Mouse (Mus musculus) bone marrow macrophage, adult 2 months (primary cell): ENCODE data around the gene Zfp445. TPM values are rescaled to one million over a fixed set of nuclear protein-coding genes. Genes with fewer than 3 reads are reported as not detected.

ENCODE experiments used
- H3K27ac ChIP-seq: 2 replicates; pipeline ENCODE4 v1.5.1; 2012; ENCODE audit warnings: low read depth, low read length; ENCODE audit not compliant: insufficient read depth
- H3K4me1 ChIP-seq: 2 replicates; pipeline ENCODE4 v1.6.1; 2012; ENCODE audit warnings: low read length; ENCODE audit not compliant: control insufficient read depth, insufficient read depth
- H3K4me3 ChIP-seq: 2 replicates; pipeline ENCODE4 v1.5.1; 2012; ENCODE audit warnings: mild to moderate bottlenecking, low read length, moderate library complexity; ENCODE audit not compliant: insufficient read depth
- CTCF ChIP-seq: IDR thresholded peaks from 2 replicates; pipeline ENCODE4 v1.5.1; 2012; ENCODE audit warnings: low read depth, mild to moderate bottlenecking, low read length, moderate library complexity
- POLR2A ChIP-seq: IDR thresholded peaks from 2 replicates; pipeline ENCODE4 v1.6.1; 2012; ENCODE audit warnings: mild to moderate bottlenecking, low read depth, low read length, borderline replicate concordance
- polyA plus RNA-seq: library from polyadenylated mRNA; stranded (reverse); fragments of >200 nt; gene quantifications from 2 replicates; pipeline ENCODE4 v1.2.4, GENCODE M21; 2012; ENCODE audit not compliant: missing spikeins, insufficient read depth, insufficient read length

Zfp445 gene
- polyA plus RNA-seq: 51.3 and 61.5 TPM in 2 replicates

DNA sequence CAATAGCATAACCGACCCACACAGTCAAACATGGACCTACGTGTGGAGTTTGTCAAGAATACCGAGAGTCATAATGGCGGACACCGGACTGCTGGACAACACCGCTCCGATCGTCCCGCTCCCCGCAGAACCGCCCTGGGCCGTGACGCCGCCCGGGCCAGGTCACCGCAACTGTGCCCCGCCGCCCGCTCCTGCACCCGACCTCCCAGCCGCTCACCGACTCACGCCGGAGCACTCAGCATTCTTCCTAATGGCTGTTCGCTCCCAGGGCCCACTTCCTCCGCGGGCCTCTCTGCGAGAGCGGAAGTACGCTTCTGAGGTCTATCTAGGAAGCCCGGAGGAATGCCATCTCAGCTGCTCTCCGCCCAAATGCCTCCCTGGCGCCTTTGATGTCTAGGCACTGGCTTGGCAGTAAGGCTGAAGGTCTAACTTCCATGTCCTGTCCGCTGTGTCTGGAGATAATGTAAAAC is at the start of gene Zfp445:
TSS of gene Zfp445 (minus strand) at position 310 of the 470 bp plus-strand sequence.
- H3K4me1 ChIP-seq: peaks cover 13% of the 10 kb centered on the region
- H3K4me3 ChIP-seq: peak within 1 kb of the TSS; percentile 95
- H3K27ac ChIP-seq: peak within 1 kb of the TSS; percentile 59
- TF ChIP-seq CTCF (no peak), POLR2A (no peak)

DNA sequence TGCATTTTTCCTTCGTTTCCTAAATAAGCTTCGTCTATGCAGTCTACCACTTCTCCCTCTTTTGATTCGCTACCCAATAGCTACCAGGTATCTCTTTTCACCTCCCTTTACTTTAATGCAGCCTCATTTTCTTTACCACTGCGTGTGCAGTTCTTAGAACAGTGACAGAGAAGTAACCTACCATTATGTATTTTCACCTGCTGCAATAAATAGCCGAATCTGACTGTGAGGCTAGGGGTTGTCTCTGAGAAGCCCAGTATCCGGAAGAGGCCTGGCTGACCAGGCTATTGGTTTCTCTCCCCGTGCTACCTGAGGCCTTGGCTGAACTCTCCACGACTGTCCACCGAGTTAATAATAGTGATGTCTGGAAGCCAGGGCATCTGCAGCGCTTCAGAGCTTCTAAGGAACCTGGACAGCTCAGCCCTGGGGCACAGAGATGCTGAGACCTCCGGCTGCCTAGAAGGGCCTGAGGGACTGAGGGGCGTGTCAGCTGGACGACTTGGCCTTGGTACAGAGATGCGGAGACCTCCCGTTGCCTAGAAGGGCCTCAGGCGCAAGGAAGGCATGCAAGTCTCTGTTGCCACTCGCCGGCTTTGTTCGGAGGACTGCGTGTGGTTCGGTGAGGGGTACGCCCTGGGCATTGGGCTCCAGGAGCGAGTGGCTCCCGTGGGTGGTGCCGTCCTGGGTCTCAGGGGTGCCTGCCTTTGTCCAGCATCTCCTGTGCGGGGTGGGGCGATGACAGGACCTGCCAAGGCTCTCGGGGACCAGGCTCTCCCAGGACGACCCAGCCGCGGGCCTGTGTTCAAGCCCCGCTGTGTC is 37.1 kb upstream of the Zfp445 start:
- Histone ChIP-seq H3K4me3 (no peak overlapping the region), H3K4me1 (no peaks in the 10 kb centered on the region), H3K27ac (no peak overlapping the region)
- TF ChIP-seq CTCF: no peak
- TF ChIP-seq POLR2A: no peak

DNA sequence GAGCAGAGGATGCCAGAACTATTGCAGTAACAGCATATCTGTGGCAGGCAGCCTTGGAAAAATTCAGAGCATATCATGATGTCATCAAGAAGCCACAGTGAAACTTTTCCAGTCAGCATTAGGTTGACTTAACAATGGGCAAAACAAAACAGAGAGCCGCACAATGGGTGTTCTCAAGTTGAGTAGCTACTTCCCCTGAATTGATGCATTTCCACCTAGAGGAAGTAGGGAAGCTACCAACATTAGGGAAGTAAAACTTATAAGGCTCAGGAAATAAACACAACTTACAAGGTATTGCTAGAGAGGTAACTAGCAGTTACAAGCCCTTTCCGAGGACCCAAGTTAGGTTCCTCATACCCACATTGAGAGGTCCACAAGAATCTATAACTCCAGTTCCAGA is 35.2 kb upstream of the Zfp445 start:
- TF ChIP-seq CTCF (no peak), POLR2A (no peak)
- Histone ChIP-seq H3K27ac (no peak overlapping the region), H3K4me3 (no peak overlapping the region), H3K4me1 (no peaks in the 10 kb centered on the region)

DNA sequence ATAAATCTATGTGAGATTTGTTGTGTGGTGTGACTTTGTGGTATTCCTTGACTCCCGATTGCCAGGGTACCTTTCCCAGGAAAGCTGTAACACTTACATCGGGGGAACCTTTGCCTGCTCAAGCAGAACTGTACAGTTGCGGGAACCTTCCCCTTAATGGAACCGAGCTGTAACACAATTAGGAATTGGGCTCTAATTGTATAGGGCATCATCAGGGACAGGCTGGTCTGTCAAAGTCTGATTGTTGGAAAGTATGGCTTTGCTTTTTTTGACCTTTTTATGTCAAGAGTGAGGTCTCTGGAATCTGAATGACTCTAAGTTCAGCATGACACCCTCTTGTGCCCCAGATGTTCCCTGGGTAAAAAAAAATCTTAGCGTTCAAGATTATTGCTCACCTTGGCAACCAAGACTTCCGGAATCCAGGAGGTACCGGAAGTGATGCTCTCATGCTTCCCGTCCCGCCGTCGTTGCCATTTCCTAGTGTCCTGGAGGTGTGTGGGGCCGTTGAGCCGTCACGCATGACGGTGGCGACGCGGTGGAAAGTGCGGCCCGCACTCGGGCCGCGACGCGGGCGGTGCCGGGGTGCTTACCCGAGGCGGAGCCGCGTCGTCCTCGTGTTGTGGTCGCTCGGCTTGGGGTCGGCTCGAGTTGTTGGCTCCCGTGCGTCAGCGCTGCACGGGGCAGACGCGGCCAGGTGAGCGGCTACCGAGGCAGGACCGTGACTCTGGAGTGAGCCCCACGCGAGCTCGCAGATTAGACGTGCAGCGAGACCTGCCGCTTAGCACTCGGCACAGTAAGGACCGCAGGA is 20.8 kb upstream of the Zfp445 start:
- H3K4me1 ChIP-seq: peaks cover 2% of the 10 kb centered on the region; the same call in 1 of the 2 replicates
- peak overlapping the region; percentile 75 for H3K4me3 ChIP-seq
- no peak overlapping the region for H3K27ac ChIP-seq
- no peak for TF ChIP-seq POLR2A
- no peak for TF ChIP-seq CTCF

DNA sequence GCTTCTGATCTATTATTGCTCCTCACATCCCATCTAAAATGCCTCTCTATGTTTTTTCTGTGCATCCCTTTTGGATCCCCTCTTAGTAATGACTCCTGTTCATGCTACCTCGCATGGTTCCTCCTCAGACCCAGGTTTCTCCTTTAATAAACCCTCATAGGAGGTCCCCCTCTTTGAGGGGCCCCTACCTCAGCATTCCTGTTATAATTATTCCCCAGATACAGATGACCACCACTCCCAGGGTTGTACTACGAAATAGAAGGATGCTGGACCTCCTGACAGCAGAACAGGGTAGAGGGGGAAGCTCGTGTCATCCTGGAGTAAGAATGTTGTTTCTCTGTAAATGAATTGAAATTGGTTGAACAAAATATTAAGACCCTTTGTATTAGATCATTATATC is 19.6 kb upstream of the Zfp445 start, which contains the start of gene Zkscan7:
TSS of gene Zkscan7 (plus strand) at position 301 of the 400 bp plus-strand sequence.
- Histone ChIP-seq H3K27ac (no peak within 1 kb of the TSS), H3K4me1 (peaks cover 2% of the 10 kb centered on the region; the same call in 1 of the 2 replicates), H3K4me3 (peak within 1 kb of the TSS; percentile 75)
- no peak for TF ChIP-seq POLR2A
- no peak for TF ChIP-seq CTCF

DNA sequence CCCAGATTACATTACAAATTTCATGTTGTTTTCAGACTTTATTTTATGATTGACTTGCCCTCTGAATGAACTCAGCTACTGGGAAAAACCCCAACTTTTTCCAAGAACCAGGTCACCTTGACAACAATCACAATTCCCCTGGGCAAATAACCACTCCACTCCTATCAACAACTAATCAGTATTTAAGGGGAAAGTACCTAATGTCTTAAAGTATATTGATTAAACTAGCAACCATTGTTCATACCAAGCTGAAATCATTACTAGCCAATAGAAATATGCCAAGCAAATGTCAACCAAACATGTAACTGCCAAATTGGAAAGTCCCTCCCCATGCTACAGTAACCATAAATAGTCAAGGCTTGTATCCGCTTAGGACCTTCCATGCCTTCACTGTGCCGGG is 9.3 kb upstream of the Zfp445 start:
- no peak overlapping the region for H3K27ac ChIP-seq
- H3K4me1 ChIP-seq: no peaks in the 10 kb centered on the region
- TF ChIP-seq CTCF (no peak), POLR2A (no peak)
- H3K4me3 ChIP-seq: no peak overlapping the region

DNA sequence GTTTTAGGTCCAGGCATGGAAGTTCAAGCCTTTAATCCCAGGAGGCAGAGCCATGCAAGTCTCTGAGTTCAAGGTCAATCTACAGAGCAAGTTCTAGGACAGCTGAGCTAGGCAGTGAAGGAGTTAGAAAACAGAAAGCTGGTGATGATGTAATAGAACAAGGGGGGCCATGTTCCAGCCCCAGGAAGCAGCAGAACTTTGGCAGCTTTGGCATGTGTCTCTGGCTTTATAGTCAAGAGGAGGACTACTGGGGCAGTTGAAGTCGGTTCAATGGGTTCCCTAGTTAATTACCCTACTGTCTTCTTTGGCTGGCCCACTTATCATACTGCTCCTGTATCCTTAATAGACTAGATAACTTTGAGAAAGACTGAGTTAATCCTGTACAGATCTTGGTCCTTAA is 8.8 kb upstream of the Zfp445 start:
- Histone ChIP-seq H3K27ac (no peak overlapping the region), H3K4me3 (no peak overlapping the region), H3K4me1 (no peaks in the 10 kb centered on the region)
- TF ChIP-seq POLR2A (no peak), CTCF (no peak)

DNA sequence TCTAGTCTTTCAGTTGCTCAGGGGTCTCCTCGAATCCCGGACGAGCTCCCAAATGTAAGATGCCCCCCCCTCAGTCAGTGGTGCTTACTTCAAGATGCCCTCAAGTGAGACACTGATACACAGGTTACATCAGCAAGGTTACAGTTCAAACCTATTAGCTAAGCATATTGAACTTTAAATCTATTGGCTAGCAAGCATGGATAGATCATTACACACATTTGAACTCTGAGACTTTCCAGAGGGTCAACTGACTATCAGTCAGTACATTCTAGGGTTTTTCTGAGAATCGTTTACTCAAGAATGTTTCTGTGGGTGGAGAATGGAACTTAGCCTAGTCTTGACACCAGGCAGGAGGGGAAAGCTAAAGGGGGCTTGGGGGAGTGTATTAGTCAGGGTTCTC is 6.8 kb upstream of the Zfp445 start:
- no peak overlapping the region for H3K4me3 ChIP-seq
- H3K4me1 ChIP-seq: no peaks in the 10 kb centered on the region
- H3K27ac ChIP-seq: no peak overlapping the region
- TF ChIP-seq POLR2A: no peak
- no peak for TF ChIP-seq CTCF

DNA sequence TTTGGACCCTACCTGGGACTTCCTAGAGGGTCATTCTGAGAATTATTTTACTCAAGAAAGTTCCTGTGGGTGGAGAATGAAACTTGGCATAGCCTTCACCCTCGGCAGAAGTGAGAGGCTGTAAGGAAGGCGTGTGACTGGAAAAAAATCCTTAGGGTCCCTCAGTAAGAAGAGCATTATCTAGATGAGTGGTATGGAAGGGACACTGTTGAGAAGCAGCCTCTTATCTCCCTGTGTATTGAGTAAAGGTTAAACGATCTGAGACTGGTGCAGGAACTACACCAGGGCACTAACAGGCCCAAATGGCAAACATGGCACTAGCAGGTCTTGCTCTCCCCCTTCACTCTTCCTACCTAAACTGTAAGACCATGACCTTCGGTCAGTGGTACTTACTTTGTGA is 386 bp upstream of the Zfp445 start:
- TF ChIP-seq CTCF (no peak), POLR2A (no peak)
- Histone ChIP-seq H3K4me1 (peaks cover 10% of the 10 kb centered on the region), H3K27ac (no peak overlapping the region), H3K4me3 (0 out of 2 replicates have a peak overlapping the region, but pooled peaks have one; percentile 95)
